Mouse (Mus musculus): Measurements from ENCODE around the gene Smg1. TPM values are rescaled to one million over a fixed set of nuclear protein-coding genes. Genes with fewer than 3 reads are reported as not detected.

Gene Smg1
- polyA plus RNA-seq, 1 experiment from 2014 or later, result 11.7 TPM

GRCm38 (mm10) chr7:118103462-118104379 is 139.7 kb downstream of the Smg1 start:
- Histone ChIP-seq H3K4me3 (ENCODE audit: low read length) (no peak overlapping the region), H3K9ac (replicated peaks; ENCODE audit: low read length) (no peak overlapping the region), H3K36me3 (ENCODE audit: insufficient read depth, low read length) (peaks cover 42% of the 10 kb centered on the region), H3K27ac (ENCODE audit: low read length) (no peak overlapping the region), H3K4me1 (ENCODE audit: insufficient read depth, low read length) (peaks cover 2% of the 10 kb centered on the region; the same call in 1 of the 2 replicates), H3K27me3 (ENCODE audit: insufficient read depth, low read length) (no peaks in the 10 kb centered on the region), H3K4me2 (replicated peaks; ENCODE audit: low read depth, low read length) (no peak overlapping the region), H3K9me3 (ENCODE audit: low read length) (no peaks in the 10 kb centered on the region)
- ATAC-seq (ENCODE audit: low FRiP score, low TSS enrichment), result peak; percentile 21; the same call in 1 of the 2 replicates
- WGBS, result 44% methylated on average over 5 of the region's 5 CpGs

- no peak overlapping the region for H3K4me3 ChIP-seq (ENCODE audit: low read length)
- H3K4me2 ChIP-seq (replicated peaks; ENCODE audit: low read depth, low read length), result no peak overlapping the region
- no peak overlapping the region for H3K27ac ChIP-seq (ENCODE audit: low read length)
- 39% methylated on average over 4 of the region's 4 CpGs for WGBS
- H3K9me3 ChIP-seq (ENCODE audit: low read length), result no peaks in the 10 kb centered on the region
- no peak overlapping the region for H3K9ac ChIP-seq (replicated peaks; ENCODE audit: low read length)
- peaks cover 33% of the 10 kb centered on the region for H3K36me3 ChIP-seq (ENCODE audit: insufficient read depth, low read length)
- H3K4me1 ChIP-seq (ENCODE audit: insufficient read depth, low read length), result peaks cover 2% of the 10 kb centered on the region; the same call in 1 of the 2 replicates
- peak; percentile 74 for ATAC-seq (ENCODE audit: low FRiP score, low TSS enrichment)
- H3K27me3 ChIP-seq (ENCODE audit: insufficient read depth, low read length), result no peaks in the 10 kb centered on the region
Measured at GRCm38 (mm10) chr7:118102678-118103461, 140.6 kb downstream of the Smg1 start.

- ATAC-seq (ENCODE audit: low FRiP score, low TSS enrichment), result no peak
- Histone ChIP-seq H3K9ac (replicated peaks; ENCODE audit: low read length) (no peak overlapping the region), H3K4me2 (replicated peaks; ENCODE audit: low read depth, low read length) (no peak overlapping the region), H3K27ac (ENCODE audit: low read length) (no peak overlapping the region), H3K4me1 (ENCODE audit: insufficient read depth, low read length) (peaks cover 2% of the 10 kb centered on the region; the same call in 1 of the 2 replicates), H3K36me3 (ENCODE audit: insufficient read depth, low read length) (peaks cover 27% of the 10 kb centered on the region), H3K9me3 (ENCODE audit: low read length) (no peaks in the 10 kb centered on the region), H3K4me3 (ENCODE audit: low read length) (no peak overlapping the region), H3K27me3 (ENCODE audit: insufficient read depth, low read length) (no peaks in the 10 kb centered on the region)
- WGBS, result 46% methylated on average over 4 of the region's 4 CpGs
Measured at GRCm38 (mm10) chr7:118102231-118102630, 141.2 kb downstream of the Smg1 start.

GRCm38 (mm10) chr7:118097615-118098014 is 145.9 kb downstream of the Smg1 start:
- no peak overlapping the region for H3K27ac ChIP-seq (ENCODE audit: low read length)
- 72% methylated on average over 7 of the region's 7 CpGs for WGBS
- no peak overlapping the region for H3K4me3 ChIP-seq (ENCODE audit: low read length)
- H3K9me3 ChIP-seq (ENCODE audit: low read length), result no peaks in the 10 kb centered on the region
- no peak overlapping the region for H3K9ac ChIP-seq (replicated peaks; ENCODE audit: low read length)
- no peaks in the 10 kb centered on the region for H3K36me3 ChIP-seq (ENCODE audit: insufficient read depth, low read length)
- no peak for ATAC-seq (ENCODE audit: low FRiP score, low TSS enrichment)
- H3K27me3 ChIP-seq (ENCODE audit: insufficient read depth, low read length), result no peaks in the 10 kb centered on the region
- no peak overlapping the region for H3K4me2 ChIP-seq (replicated peaks; ENCODE audit: low read depth, low read length)
- H3K4me1 ChIP-seq (ENCODE audit: insufficient read depth, low read length), result no peaks in the 10 kb centered on the region

Other genes with a start within 250 kb of the Smg1 start
- gene Rps15a, start 127.5 kb downstream of the Smg1 start, polyA plus RNA-seq (2015; fragmentation: Nextera tagmentation; extraction: Ambion mirVana), result 655 and 667 TPM in 2 replicates
- gene Arl6ip1, start 114.0 kb downstream of the Smg1 start, polyA plus RNA-seq (2015; fragmentation: Nextera tagmentation; extraction: Ambion mirVana), result 405 and 508 TPM in 2 replicates
- 12.6 and 13.3 TPM in 2 replicates for gene Syt17, start 204.6 kb upstream of the Smg1 start, polyA plus RNA-seq (2015; fragmentation: Nextera tagmentation; extraction: Ambion mirVana)
- gene Itpripl2, start 248.3 kb upstream of the Smg1 start, polyA plus RNA-seq (2015; fragmentation: Nextera tagmentation; extraction: Ambion mirVana), result 3.8 and 4.7 TPM in 2 replicates

Data from kidney, embryonic 16.5 days (tissue).